Mouse (Mus musculus): ENCODE measurements at regions not wholly inside any gene's neighbourhood (a gene's known extent, or its start where the extent isn't known, plus 50 kb on each side); places are given as distances from the start of the nearest gene placed in this dataset.
"Not testable (repeated sequence)": the region's sequence is repeated elsewhere in the genome, so short reads cannot be mapped to it uniquely, and the experiment has no call there.

DNA sequence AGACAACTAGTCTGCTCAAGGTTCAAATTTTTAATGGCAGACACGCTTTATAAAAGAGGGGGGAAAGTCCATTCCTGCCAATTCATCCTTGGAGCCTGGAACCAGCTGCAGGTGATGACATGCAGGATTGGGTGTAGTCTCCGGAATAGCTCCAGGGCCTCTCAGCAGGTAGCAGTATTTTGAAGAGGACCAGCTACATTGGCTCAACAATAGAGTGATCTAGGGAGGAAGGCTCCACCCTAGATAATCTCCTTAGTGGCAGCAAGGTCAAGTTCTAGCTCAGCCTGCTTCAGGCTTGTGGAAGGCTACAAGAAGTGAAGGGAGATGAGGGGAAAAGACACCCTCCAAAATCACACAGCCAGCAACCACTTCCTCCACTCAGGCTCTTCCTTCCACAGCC is 1405.1 kb downstream of the 4930444P10Rik start:
- ATAC-seq (ENCODE audit: low read depth); H3K27ac ChIP-seq (ENCODE audit: low read length); H3K9me3 ChIP-seq (replicated peaks; ENCODE audit: control insufficient read depth, low read length); H3K4me2 ChIP-seq (ENCODE audit: low read depth, low read length); H3K27me3 ChIP-seq (ENCODE audit: control insufficient read depth, insufficient read depth, low read depth, low read length); H3K4me3 ChIP-seq (ENCODE audit: low read depth, low read length); H3K9ac ChIP-seq (ENCODE audit: low read depth, low read length); H3K36me3 ChIP-seq (ENCODE audit: control insufficient read depth, insufficient read depth); H3K4me1 ChIP-seq (ENCODE audit: control insufficient read depth, low read depth, low read length): not testable (repeated sequence)
- whole genome bisulfite sequencing (ENCODE audit: insufficient replicate concordance) = 66% methylated on average over 2 of the region's 2 CpGs

DNA sequence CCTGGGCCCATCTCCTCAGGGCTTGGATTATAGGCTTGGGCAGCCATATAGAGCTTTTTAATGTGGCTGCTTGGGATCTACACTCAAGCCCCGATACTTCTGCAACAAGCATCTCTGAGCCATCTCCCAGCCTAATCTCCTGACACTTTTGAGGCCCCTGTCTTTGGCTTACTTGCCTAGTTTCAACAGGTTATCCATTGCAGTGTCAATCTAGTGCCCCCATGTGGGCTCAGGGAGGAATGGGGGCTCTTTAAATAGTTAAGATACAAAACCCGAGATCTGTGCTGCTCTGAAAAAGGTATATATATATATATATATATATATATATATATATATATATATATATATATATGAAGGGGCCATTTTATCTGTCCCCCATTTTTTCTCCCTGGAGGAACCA is 1407.0 kb downstream of the 4930444P10Rik start:
- H3K9ac ChIP-seq (ENCODE audit: low read depth, low read length) = no peak overlapping the region
- no peaks in the 10 kb centered on the region for H3K36me3 ChIP-seq (ENCODE audit: control insufficient read depth, insufficient read depth)
- H3K9me3 ChIP-seq (replicated peaks; ENCODE audit: control insufficient read depth, low read length) = no peaks in the 10 kb centered on the region
- no peak for ATAC-seq (ENCODE audit: low read depth)
- H3K27me3 ChIP-seq (ENCODE audit: control insufficient read depth, insufficient read depth, low read depth, low read length) = no peaks in the 10 kb centered on the region
- no peaks in the 10 kb centered on the region for H3K4me1 ChIP-seq (ENCODE audit: control insufficient read depth, low read depth, low read length)
- 17% methylated on average over 2 of the region's 2 CpGs for WGBS (ENCODE audit: insufficient replicate concordance)
- no peak overlapping the region for H3K4me3 ChIP-seq (ENCODE audit: low read depth, low read length)
- no peak overlapping the region for H3K4me2 ChIP-seq (ENCODE audit: low read depth, low read length)
- no peak overlapping the region for H3K27ac ChIP-seq (ENCODE audit: low read length)

DNA sequence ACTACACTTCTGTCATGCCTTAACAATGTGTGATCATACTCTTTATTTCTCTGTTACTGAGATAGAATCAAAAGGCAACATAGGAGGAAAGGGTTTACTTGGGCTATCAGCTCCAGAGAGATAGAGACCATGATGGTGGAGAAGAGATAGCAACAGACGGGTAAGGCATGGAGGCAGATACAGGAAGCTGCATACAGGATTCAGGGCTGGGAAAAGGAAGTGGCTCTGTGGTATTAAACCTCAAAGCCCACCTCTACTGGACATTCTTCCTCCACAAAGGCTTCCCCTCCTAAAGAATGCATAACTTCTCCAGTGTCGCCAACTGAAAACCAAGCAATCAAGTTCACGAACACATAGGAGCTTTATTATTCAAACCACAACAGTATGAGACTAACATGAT is 1412.7 kb downstream of the 4930444P10Rik start:
- Histone ChIP-seq H3K27me3 (ENCODE audit: control insufficient read depth, insufficient read depth, low read depth, low read length) (no peaks in the 10 kb centered on the region), H3K9me3 (replicated peaks; ENCODE audit: control insufficient read depth, low read length) (no peaks in the 10 kb centered on the region), H3K36me3 (ENCODE audit: control insufficient read depth, insufficient read depth) (no peaks in the 10 kb centered on the region), H3K9ac (ENCODE audit: low read depth, low read length) (no peak overlapping the region), H3K27ac (ENCODE audit: low read length) (no peak overlapping the region), H3K4me3 (ENCODE audit: low read depth, low read length) (no peak overlapping the region), H3K4me2 (ENCODE audit: low read depth, low read length) (no peak overlapping the region), H3K4me1 (ENCODE audit: control insufficient read depth, low read depth, low read length) (no peaks in the 10 kb centered on the region)
- 24% methylated on average over 3 of the region's 3 CpGs for WGBS (ENCODE audit: insufficient replicate concordance)
- ATAC-seq (ENCODE audit: low read depth) = no peak

DNA sequence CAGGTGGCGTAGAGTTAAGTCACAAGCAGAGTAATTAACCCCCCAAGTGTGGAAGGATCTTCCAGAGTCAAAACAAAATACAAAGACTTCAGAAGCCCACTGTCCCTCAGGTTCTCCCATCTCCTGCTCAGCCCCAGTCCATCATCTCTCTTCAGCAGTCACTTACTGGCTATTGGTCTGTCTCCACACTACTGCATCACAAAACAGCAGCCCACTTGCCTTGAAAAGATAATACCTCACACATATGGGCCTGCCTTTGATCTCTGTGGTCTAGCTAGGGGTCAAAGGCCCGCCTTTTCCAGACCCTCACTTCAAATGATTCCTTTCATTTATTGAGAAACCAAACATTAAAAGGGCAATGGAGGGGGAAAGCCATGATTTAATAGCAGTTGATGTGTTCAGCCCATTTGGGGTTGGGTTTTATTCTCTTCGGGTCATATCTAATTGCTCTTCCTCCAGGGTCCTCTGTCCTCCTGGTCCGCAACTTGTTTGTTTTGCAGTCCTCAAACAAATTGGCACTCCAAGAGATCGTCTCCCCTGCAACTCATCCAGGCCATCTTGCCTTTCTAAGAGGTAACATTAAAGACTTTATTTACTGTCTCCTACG is 1420.6 kb downstream of the 4930444P10Rik start:
- no peaks in the 10 kb centered on the region for H3K36me3 ChIP-seq (ENCODE audit: control insufficient read depth, insufficient read depth)
- H3K9ac ChIP-seq (ENCODE audit: low read depth, low read length) = no peak overlapping the region
- H3K4me1 ChIP-seq (ENCODE audit: control insufficient read depth, low read depth, low read length) = no peaks in the 10 kb centered on the region
- H3K9me3 ChIP-seq (replicated peaks; ENCODE audit: control insufficient read depth, low read length) = no peaks in the 10 kb centered on the region
- 44% methylated on average over 6 of the region's 6 CpGs for WGBS (ENCODE audit: insufficient replicate concordance)
- no peaks in the 10 kb centered on the region for H3K27me3 ChIP-seq (ENCODE audit: control insufficient read depth, insufficient read depth, low read depth, low read length)
- H3K4me3 ChIP-seq (ENCODE audit: low read depth, low read length) = no peak overlapping the region
- H3K4me2 ChIP-seq (ENCODE audit: low read depth, low read length) = no peak overlapping the region
- no peak for ATAC-seq (ENCODE audit: low read depth)
- no peak overlapping the region for H3K27ac ChIP-seq (ENCODE audit: low read length)

DNA sequence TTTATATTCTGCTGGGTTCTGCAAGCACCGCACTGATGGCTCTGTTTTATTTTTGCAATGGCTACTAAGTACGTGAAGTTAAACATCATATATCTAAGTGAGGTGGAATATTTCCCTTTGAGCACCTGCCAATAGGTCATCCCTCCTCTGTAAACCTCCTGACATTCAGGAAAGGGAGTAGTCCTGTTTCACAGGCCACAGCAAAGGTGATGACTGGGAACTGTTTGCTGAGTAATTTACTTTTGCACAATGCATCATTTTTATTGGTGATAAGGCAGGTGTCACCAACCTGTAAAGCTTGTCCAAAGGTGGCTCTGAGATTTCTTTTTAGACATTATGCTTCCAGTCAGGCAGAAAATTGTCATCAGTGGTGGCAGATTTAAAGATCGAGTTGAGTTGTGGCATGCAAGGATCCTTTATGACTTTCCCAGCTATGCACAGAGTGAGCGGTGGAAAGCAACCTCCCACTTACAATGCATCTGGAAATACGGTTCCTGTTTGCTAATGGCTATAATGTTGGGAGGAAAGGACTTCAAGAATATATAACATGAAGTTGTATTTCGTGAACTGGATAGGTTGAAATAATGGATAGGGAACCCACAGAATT is 1430.3 kb downstream of the 4930444P10Rik start:
- H3K27ac ChIP-seq (ENCODE audit: low read length) = no peak overlapping the region
- no peaks in the 10 kb centered on the region for H3K4me1 ChIP-seq (ENCODE audit: control insufficient read depth, low read depth, low read length)
- 55% methylated on average over 6 of the region's 6 CpGs for WGBS (ENCODE audit: insufficient replicate concordance)
- H3K4me2 ChIP-seq (ENCODE audit: low read depth, low read length) = no peak overlapping the region
- H3K4me3 ChIP-seq (ENCODE audit: low read depth, low read length) = no peak overlapping the region
- H3K9ac ChIP-seq (ENCODE audit: low read depth, low read length) = no peak overlapping the region
- no peak for ATAC-seq (ENCODE audit: low read depth)
- no peaks in the 10 kb centered on the region for H3K27me3 ChIP-seq (ENCODE audit: control insufficient read depth, insufficient read depth, low read depth, low read length)
- H3K36me3 ChIP-seq (ENCODE audit: control insufficient read depth, insufficient read depth) = no peaks in the 10 kb centered on the region
- no peaks in the 10 kb centered on the region for H3K9me3 ChIP-seq (replicated peaks; ENCODE audit: control insufficient read depth, low read length)

DNA sequence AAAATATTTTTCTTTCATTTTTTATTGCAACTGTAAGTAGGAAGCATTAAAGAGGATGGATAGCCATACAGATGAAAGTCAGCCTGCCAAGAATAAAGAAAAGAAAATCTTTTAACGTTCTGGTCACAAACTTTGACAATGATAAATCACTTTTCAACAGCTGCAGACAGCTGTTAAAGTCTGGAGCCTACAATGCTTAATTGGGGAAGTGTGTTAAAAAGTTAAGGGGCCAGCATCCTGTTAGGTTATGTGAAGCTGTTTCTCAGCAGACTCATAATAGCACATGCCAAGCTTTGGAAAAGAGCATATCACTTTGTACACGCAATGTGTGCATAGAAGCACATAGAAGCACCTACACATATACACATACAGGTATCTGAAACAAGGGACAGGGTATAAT is 1431.3 kb downstream of the 4930444P10Rik start:
- no peaks in the 10 kb centered on the region for H3K4me1 ChIP-seq (ENCODE audit: control insufficient read depth, low read depth, low read length)
- H3K27ac ChIP-seq (ENCODE audit: low read length) = no peak overlapping the region
- 10% methylated on average over 2 of the region's 2 CpGs for WGBS (ENCODE audit: insufficient replicate concordance)
- no peaks in the 10 kb centered on the region for H3K27me3 ChIP-seq (ENCODE audit: control insufficient read depth, insufficient read depth, low read depth, low read length)
- ATAC-seq (ENCODE audit: low read depth) = no peak
- no peak overlapping the region for H3K4me2 ChIP-seq (ENCODE audit: low read depth, low read length)
- H3K4me3 ChIP-seq (ENCODE audit: low read depth, low read length) = no peak overlapping the region
- H3K9me3 ChIP-seq (replicated peaks; ENCODE audit: control insufficient read depth, low read length) = no peaks in the 10 kb centered on the region
- no peak overlapping the region for H3K9ac ChIP-seq (ENCODE audit: low read depth, low read length)
- no peaks in the 10 kb centered on the region for H3K36me3 ChIP-seq (ENCODE audit: control insufficient read depth, insufficient read depth)

DNA sequence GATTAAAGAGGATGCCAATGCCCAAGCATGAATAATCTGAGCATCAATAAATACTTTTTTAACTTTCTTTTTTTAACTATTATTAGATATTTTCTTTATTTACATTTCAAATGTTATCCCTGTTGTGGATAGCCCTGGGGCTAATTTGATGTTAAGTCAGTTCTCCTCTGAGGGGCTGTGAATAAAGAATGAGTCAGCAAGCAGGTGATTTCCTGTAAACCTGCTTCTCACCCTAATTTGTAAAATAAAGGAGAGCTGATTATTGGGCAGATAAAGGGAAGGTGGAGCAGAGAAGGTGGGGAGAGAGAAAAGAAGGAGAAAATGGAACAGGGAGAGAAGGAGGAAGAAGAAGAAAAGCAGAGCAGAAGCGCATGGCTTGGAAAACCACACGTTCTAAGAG is 1442.8 kb downstream of the 4930444P10Rik start:
- Histone ChIP-seq H3K27ac (ENCODE audit: low read length) (no peak overlapping the region), H3K9me3 (replicated peaks; ENCODE audit: control insufficient read depth, low read length) (no peaks in the 10 kb centered on the region), H3K4me2 (ENCODE audit: low read depth, low read length) (no peak overlapping the region), H3K27me3 (ENCODE audit: control insufficient read depth, insufficient read depth, low read depth, low read length) (no peaks in the 10 kb centered on the region), H3K9ac (ENCODE audit: low read depth, low read length) (no peak overlapping the region), H3K4me1 (ENCODE audit: control insufficient read depth, low read depth, low read length) (no peaks in the 10 kb centered on the region), H3K4me3 (ENCODE audit: low read depth, low read length) (no peak overlapping the region), H3K36me3 (ENCODE audit: control insufficient read depth, insufficient read depth) (no peaks in the 10 kb centered on the region)
- ATAC-seq (ENCODE audit: low read depth) = no peak
- WGBS (ENCODE audit: insufficient replicate concordance) = 56% methylated on average over 2 of the region's 2 CpGs

DNA sequence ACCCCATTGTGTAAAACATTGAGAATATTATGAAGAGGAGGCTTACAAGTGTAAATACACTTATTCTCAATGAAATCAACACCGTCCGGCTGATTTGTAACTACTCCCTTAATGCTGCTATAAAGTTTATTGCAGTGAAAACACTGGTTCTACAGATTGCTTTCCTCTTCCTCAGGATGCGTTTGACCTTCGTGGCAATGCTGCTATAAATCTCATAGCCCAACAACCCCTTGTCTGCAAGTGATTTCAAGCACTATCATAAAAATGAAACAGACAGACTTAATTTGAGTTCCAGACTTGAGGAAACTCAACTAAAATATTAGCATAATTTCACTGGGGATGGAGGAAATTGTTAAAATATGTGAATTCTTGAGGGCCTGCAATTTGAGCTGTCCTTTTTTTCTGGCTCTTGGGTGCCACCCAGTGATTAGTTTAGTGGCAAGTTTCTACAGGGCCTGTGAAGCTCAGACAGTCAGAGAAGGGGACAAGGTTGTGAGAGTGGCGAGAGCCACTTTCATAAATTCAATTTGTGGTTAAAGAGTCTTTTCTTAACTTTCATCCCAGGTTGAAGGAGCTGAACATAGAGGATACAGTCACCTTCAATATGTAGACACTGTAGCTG is 1457.4 kb downstream of the 4930444P10Rik start:
- 48% methylated on average over 5 of the region's 5 CpGs for WGBS (ENCODE audit: insufficient replicate concordance)
- H3K4me2 ChIP-seq (ENCODE audit: low read depth, low read length) = no peak overlapping the region
- no peak overlapping the region for H3K9ac ChIP-seq (ENCODE audit: low read depth, low read length)
- H3K4me3 ChIP-seq (ENCODE audit: low read depth, low read length) = no peak overlapping the region
- ATAC-seq (ENCODE audit: low read depth) = no peak
- no peak overlapping the region for H3K27ac ChIP-seq (ENCODE audit: low read length)
- H3K36me3 ChIP-seq (ENCODE audit: control insufficient read depth, insufficient read depth) = no peaks in the 10 kb centered on the region
- no peaks in the 10 kb centered on the region for H3K9me3 ChIP-seq (replicated peaks; ENCODE audit: control insufficient read depth, low read length)
- no peaks in the 10 kb centered on the region for H3K4me1 ChIP-seq (ENCODE audit: control insufficient read depth, low read depth, low read length)
- H3K27me3 ChIP-seq (ENCODE audit: control insufficient read depth, insufficient read depth, low read depth, low read length) = no peaks in the 10 kb centered on the region

DNA sequence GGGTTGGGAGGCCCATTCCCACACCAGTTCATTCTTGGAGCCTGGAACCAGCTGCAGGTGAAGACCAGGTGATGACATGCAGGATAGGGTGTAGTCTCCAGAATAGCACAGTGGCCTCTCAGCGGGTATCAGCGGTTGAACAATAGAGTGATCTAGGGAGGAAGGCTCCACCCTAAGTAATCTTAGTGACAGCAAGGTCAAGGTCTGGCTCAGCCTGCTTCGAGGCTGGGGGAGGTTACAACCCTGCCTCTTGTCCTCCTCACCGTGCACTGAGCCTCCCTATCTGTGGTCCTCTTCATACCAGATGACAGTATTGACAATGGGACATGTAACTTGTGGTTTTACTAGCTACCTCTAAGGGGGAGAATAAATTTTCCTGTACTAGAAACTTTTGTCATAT is 1461.1 kb downstream of the 4930444P10Rik start:
- 28% methylated on average over 4 of the region's 4 CpGs for WGBS (ENCODE audit: insufficient replicate concordance)

More for the DNA sequence above, 1461.1 kb downstream of the 4930444P10Rik start:
- ATAC-seq (ENCODE audit: low read depth) = no peak
- Histone ChIP-seq H3K9ac (ENCODE audit: low read depth, low read length) (no peak overlapping the region), H3K4me2 (ENCODE audit: low read depth, low read length) (no peak overlapping the region), H3K36me3 (ENCODE audit: control insufficient read depth, insufficient read depth) (no peaks in the 10 kb centered on the region), H3K9me3 (replicated peaks; ENCODE audit: control insufficient read depth, low read length) (no peaks in the 10 kb centered on the region), H3K4me3 (ENCODE audit: low read depth, low read length) (no peak overlapping the region), H3K27me3 (ENCODE audit: control insufficient read depth, insufficient read depth, low read depth, low read length) (no peaks in the 10 kb centered on the region), H3K4me1 (ENCODE audit: control insufficient read depth, low read depth, low read length) (no peaks in the 10 kb centered on the region), H3K27ac (ENCODE audit: low read length) (no peak overlapping the region)

Measured in liver, embryonic 16.5 days (tissue).